Mouse (Mus musculus) testis, adult 2 months (tissue): ENCODE data around the gene Lrig2. TPM values are rescaled to one million over a fixed set of nuclear protein-coding genes. Genes with fewer than 3 reads are reported as not detected.

Experiments used
- H3K27ac ChIP-seq: fragments of 200-500 bp; 2 replicates; pipeline ENCODE4 v1.5.1; 2012; ENCODE audit warnings: low read depth, low read length; ENCODE audit not compliant: control insufficient read depth, insufficient read depth
- H3K27me3 ChIP-seq: fragments of 200-500 bp; 2 replicates; pipeline ENCODE4 v1.6.1; 2012; ENCODE audit warnings: mild to moderate bottlenecking, low read length, moderate library complexity; ENCODE audit not compliant: control insufficient read depth, insufficient read depth
- H3K36me3 ChIP-seq: fragments of 200-500 bp; 2 replicates; pipeline ENCODE4 v1.6.1; 2012; ENCODE audit warnings: mild to moderate bottlenecking, low read length; ENCODE audit not compliant: control insufficient read depth, insufficient read depth
- H3K4me1 ChIP-seq: fragments of 200-500 bp; 2 replicates; pipeline ENCODE4 v1.6.1; 2012; ENCODE audit warnings: low read length; ENCODE audit not compliant: control insufficient read depth, insufficient read depth
- H3K4me3 ChIP-seq: fragments of 200-500 bp; 2 replicates; pipeline ENCODE4 v1.5.1; 2012; ENCODE audit warnings: low read depth, mild to moderate bottlenecking, low read length, moderate library complexity, mixed read lengths; ENCODE audit not compliant: control insufficient read depth
- CTCF ChIP-seq: fragments of 200-500 bp; IDR thresholded peaks from 2 replicates; pipeline ENCODE4 v1.5.1; 2012; ENCODE audit warnings: low read depth, mild to moderate bottlenecking, inconsistent platforms, low read length, moderate library complexity; ENCODE audit not compliant: control insufficient read depth, insufficient read depth, insufficient replicate concordance
- POLR2A ChIP-seq: fragments of 200-500 bp; IDR thresholded peaks from 2 replicates; pipeline ENCODE4 v1.6.1; 2012; ENCODE audit warnings: low read depth, mild to moderate bottlenecking, inconsistent platforms, low read length, moderate library complexity; ENCODE audit not compliant: control insufficient read depth
- polyA plus RNA-seq: library from polyadenylated mRNA; depleted of rRNA; stranded (reverse); fragments of >200 nt; gene quantifications from 2 replicates; pipeline ENCODE4 v1.2.3, GENCODE M21; 2012; rRNA removed

The Lrig2 gene
- 6.1 and 7.5 TPM in 2 replicates for polyA plus RNA-seq

DNA sequence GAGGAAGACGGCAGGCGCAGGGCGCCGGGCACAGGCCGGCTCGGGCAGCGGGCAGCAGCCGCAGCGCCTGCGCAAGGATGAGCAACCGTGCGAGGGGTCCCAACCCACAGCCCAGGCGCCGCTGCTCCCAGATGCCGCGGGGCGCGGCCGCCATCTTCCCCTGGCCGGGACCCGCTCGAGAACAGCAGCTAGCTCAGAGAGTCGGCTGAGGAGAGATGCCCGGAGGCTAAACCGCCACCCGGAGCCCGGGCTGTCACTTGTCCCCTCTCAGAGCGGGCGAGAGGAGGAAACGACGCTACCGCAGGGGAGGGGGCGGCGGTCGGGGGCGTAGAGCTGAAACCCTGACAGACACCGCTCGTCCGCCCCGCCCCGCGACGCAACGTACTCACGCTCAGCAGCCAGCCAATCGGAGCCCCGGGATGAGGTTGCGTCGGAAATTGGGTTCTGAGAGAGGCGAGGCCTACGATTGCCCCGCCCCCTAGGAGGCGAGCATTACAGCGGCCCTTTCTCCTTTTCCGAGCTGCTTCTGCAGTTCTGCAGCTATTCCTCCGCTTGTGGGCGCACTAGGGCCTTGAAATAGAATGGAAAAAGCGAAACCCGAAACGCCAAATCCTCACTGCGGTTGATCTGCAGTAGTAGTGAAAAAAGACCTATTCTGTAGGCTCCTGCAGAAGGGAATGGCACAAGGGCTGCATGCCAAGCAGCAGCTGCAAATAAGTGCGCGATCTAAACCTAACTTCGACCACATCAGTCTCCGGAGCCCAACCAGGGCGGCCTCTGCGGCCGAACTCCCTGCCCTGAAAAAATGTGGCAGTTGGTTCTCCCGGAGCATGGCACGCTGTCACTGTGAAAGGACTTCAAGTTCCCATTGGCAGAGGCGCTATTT is at the start of gene Lrig2:
Gene Lrig2, minus strand, starts transcription at position 381 of the 886 bp plus-strand sequence.
- no peaks in the 10 kb centered on the region for H3K27me3 ChIP-seq
- H3K4me1 ChIP-seq: no peaks in the 10 kb centered on the region
- peak within 1 kb of the TSS; percentile 87 for H3K4me3 ChIP-seq
- no peaks in the 10 kb centered on the region for H3K36me3 ChIP-seq
- TF ChIP-seq POLR2A: peak; percentile 71
- peak; percentile 47; the same call in 1 of the 2 replicates for TF ChIP-seq CTCF
- H3K27ac ChIP-seq: peak within 1 kb of the TSS; percentile 79

DNA sequence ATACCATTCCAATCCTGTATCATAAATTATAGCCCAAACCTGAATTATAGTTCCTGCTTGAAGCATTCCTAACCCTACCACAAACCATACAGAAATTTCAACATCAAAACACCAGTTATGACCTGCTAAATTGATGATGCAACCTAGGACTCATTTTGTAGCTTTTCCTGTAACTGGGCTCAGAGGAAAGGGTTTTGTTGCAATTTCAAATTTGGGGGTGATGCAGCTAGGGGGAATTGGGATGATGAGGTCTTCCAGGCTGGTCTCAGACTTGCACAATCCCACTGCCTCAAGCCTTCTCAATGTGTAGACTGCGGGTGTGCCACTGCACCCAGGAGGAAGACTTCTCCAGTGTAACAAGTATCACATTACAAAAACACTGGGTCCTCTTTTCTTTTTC is 44.9 kb upstream of the Lrig2 start:
- TF ChIP-seq POLR2A (no peak), CTCF (no peak)
- H3K4me3 ChIP-seq: no peak overlapping the region
- no peaks in the 10 kb centered on the region for H3K27me3 ChIP-seq
- no peak overlapping the region for H3K27ac ChIP-seq
- no peaks in the 10 kb centered on the region for H3K4me1 ChIP-seq
- no peaks in the 10 kb centered on the region for H3K36me3 ChIP-seq

DNA sequence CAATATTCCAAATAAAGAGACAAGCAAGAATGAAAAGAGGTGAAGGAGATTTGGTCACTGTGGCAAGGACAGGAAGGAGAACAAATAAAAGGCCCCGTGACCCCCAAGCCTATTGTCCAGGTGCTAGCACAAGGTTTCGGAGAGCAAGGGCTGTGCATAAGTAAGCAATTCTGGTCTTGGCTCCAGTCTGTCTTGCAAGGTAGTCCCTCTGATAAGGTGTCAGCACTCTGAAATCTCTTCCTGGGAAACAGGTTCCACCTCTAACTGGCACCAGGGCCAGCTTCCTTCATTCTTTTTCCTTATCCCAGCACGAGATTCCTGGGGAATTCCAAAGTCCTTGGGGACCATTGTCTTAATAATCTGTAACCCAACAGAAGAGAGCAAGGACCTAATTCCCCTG is 38.9 kb upstream of the Lrig2 start:
- Histone ChIP-seq H3K36me3 (no peaks in the 10 kb centered on the region), H3K4me3 (no peak overlapping the region), H3K27me3 (no peaks in the 10 kb centered on the region), H3K27ac (no peak overlapping the region), H3K4me1 (no peaks in the 10 kb centered on the region)
- no peak for TF ChIP-seq CTCF
- TF ChIP-seq POLR2A: no peak

DNA sequence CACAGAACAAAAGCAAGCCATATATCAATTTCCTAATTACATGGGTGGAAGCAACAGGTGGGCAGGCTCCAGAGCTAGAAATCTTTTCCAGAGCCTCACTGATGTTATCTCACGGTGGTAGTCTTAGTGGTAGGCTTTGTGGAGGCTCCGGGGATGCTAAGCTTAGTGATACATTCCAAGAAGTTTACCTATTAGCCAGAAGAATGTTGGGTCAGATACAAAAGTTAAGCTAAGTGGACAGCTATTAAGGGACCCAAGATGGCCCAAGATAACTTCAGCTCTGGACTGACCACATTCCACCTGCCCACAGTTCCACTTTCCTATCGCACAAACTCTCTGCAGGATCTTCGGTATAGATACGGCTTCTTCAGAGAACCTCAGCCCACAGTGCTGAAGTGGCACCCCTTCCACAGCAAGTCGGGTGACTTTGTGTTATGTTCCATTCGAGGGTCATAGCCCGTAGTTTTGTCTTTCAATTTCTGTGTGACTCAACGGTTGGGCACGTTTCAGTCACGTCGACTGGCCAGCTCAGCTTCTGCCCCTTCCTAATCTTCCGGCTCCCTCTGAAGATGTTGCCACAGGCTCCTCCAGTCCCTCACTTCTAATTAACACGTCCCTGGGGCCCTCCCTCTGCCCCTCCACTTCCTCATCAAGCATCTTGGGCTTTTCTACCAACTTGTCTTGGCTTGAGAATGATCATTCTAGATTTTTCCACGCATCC is 36.8 kb upstream of the Lrig2 start:
- Histone ChIP-seq H3K4me3 (no peak overlapping the region), H3K4me1 (no peaks in the 10 kb centered on the region), H3K36me3 (no peaks in the 10 kb centered on the region), H3K27me3 (no peaks in the 10 kb centered on the region), H3K27ac (no peak overlapping the region)
- TF ChIP-seq POLR2A: no peak
- no peak for TF ChIP-seq CTCF

DNA sequence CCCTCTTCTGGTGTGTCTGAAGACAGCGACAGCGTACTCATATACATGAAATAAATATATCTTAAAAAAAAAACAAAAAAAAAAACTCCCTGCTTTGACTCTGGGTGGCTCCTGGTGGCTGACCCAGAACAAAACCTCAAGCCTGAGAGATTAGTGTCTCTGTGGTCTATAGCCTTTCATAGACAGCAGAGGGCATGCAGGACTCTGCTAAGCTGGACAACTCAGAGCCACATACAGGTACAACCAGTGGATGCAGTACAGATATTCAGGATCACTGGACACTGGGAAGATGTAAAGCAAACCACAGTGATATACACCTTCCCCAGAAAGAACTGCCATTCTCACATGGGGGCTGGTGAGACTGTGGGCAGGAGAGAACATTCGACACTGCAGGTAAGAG is 32.1 kb upstream of the Lrig2 start:
- TF ChIP-seq CTCF: no peak
- no peak for TF ChIP-seq POLR2A
- no peaks in the 10 kb centered on the region for H3K36me3 ChIP-seq
- H3K4me1 ChIP-seq: peaks cover 11% of the 10 kb centered on the region
- no peak overlapping the region for H3K4me3 ChIP-seq
- H3K27ac ChIP-seq: no peak overlapping the region
- no peaks in the 10 kb centered on the region for H3K27me3 ChIP-seq

DNA sequence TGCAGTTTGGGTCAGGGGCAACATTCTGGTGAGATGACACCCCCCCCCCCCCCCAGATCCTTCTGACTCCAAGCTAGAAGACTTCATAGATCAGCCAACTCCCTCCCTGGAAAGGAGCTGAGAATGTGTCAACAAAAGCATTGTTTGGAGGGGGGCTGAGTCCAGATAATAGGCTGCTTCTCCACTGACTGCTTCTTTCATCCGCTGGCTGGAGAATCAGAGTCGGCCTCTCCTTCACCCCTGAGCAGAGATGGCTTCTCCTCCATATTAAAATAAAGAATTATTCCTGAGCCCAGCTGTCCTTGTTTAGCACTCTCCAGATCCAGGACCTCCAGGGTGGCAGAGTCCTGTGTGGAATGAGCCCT is 30.3 kb upstream of the Lrig2 start:
- Histone ChIP-seq H3K4me1 (peaks cover 11% of the 10 kb centered on the region), H3K27me3 (no peaks in the 10 kb centered on the region), H3K4me3 (no peak overlapping the region), H3K36me3 (no peaks in the 10 kb centered on the region), H3K27ac (no peak overlapping the region)
- TF ChIP-seq CTCF (no peak), POLR2A (no peak)

DNA sequence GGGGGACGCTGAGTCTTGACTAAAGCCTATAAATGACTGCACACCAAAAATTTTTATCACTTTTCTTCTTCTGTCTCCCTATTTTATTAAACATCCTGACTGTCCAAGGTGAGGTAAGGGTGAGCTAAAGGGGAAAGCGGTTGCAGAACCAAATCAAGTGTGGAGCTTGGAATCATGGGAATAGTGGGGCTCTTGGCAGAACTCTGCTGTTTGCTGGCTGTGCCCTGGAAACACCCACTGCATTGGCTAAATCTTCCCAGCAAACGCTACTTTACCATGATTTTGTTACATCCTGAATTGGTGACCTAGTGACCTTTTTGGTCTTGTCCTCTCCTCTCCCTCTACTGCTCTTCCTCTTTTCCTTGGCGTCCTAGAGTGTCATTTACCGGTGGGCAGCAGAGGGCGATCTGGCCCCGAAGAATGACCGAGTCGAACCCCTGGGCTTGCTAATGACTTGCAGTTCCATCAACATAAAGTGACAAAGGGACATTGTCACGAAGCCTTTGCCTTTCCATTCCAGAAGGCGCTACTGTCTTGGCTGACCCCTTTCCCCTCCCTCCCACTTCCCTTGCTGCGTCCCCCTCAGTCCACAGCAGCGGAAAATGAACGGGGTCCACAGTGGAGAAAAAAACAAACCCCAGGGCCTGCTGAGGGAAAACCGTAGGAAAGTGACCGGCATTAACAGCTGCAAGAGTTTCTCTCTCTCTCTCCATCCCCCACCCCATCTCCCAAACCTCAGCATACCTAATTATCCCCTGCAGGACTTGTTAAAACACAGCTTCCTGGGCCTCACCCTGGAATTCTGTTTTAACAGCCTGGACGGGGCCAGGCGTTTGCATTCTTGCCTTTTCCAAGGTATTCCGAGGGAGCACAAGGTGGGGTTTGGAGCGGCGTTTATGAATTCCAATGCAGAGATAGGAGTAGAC is 29.7 kb upstream of the Lrig2 start:
- TF ChIP-seq CTCF: peak; percentile 70; the same call in 1 of the 2 replicates
- TF ChIP-seq POLR2A: no peak

More for the DNA sequence above, 29.7 kb upstream of the Lrig2 start:
- no peak overlapping the region for H3K27ac ChIP-seq
- H3K36me3 ChIP-seq: no peaks in the 10 kb centered on the region
- no peak overlapping the region; the same call in 1 of the 2 replicates for H3K4me3 ChIP-seq
- peaks cover 11% of the 10 kb centered on the region for H3K4me1 ChIP-seq
- H3K27me3 ChIP-seq: no peaks in the 10 kb centered on the region
